Mouse (Mus musculus) MEL (cell line): ENCODE measurements around the gene Fam71a.

Experiments
- CHD2 ChIP-seq: IDR thresholded peaks from 2 replicates; pipeline ENCODE4 v1.6.1; 2011; ENCODE audit warnings: low read length, improper control_type of control experiment
- CTCF ChIP-seq, 3 experiments: IDR thresholded peaks in 2 of 3; conservative IDR thresholded peaks in 1 of 3; 2 replicates each; pipeline ENCODE4 v1.5.1; 2011 to 2012; ENCODE audit warnings: low read length in 3 of 3, low read depth in 2 of 3, mild to moderate bottlenecking in 2 of 3, improper control_type of control experiment in 1 of 3, inconsistent platforms in 1 of 3, mixed read lengths in 1 of 3, moderate library complexity in 1 of 3; ENCODE audit not compliant: control insufficient read depth in 1 of 3, insufficient read depth in 1 of 3, poor library complexity in 1 of 3, severe bottlenecking in 1 of 3
- E2F4 ChIP-seq: IDR thresholded peaks from 2 replicates; pipeline ENCODE4 v1.6.1; 2011; ENCODE audit warnings: low read depth, low read length, improper control_type of control experiment, borderline replicate concordance
- GATA1 ChIP-seq: IDR thresholded peaks from 2 replicates; pipeline ENCODE4 v1.6.1; 2011; ENCODE audit warnings: low read depth, low read length, improper control_type of control experiment
- MAFK ChIP-seq: IDR thresholded peaks from 2 replicates; pipeline ENCODE4 v1.6.1; 2011; ENCODE audit warnings: low read depth, mild to moderate bottlenecking, low read length, improper control_type of control experiment, borderline replicate concordance
- MAX ChIP-seq: IDR thresholded peaks from 2 replicates; pipeline ENCODE4 v1.6.1; 2011; ENCODE audit warnings: low read length, improper control_type of control experiment
- MAZ ChIP-seq: IDR thresholded peaks from 2 replicates; pipeline ENCODE4 v1.6.1; 2012; ENCODE audit warnings: low read depth, mild to moderate bottlenecking, inconsistent platforms, low read length, improper control_type of control experiment
- MXI1 ChIP-seq: IDR thresholded peaks from 2 replicates; pipeline ENCODE4 v1.6.1; 2011; ENCODE audit warnings: mild to moderate bottlenecking, low read depth, low read length, improper control_type of control experiment
- MYC ChIP-seq: IDR thresholded peaks from 2 replicates; pipeline ENCODE4 v1.6.1; 2011; ENCODE audit warnings: low read depth, mild to moderate bottlenecking, low read length, improper control_type of control experiment, moderate library complexity
- POLR2A ChIP-seq, 2 experiments: IDR thresholded peaks; 2 replicates each; pipeline ENCODE4 v1.6.1; 2011 to 2012; ENCODE audit warnings: low read length in 2 of 2, mild to moderate bottlenecking in 2 of 2, control low read depth in 1 of 2, improper control_type of control experiment in 1 of 2, low read depth in 1 of 2, moderate library complexity in 1 of 2; ENCODE audit not compliant: control insufficient read depth in 1 of 2, insufficient read depth in 1 of 2, poor library complexity in 1 of 2
- SMC3 ChIP-seq: IDR thresholded peaks from 2 replicates; pipeline ENCODE4 v1.6.1; 2011; ENCODE audit warnings: low read depth, low read length, improper control_type of control experiment
- TBP ChIP-seq: IDR thresholded peaks from 2 replicates; pipeline ENCODE4 v1.8.0; 2011; ENCODE audit warnings: low read depth, low read length, improper control_type of control experiment
- UBTF ChIP-seq: IDR thresholded peaks from 2 replicates; pipeline ENCODE4 v1.6.1; 2012; ENCODE audit warnings: low read depth, mild to moderate bottlenecking, inconsistent platforms, low read length, improper control_type of control experiment, moderate library complexity, borderline replicate concordance; ENCODE audit not compliant: insufficient read depth
- ZNF384 ChIP-seq: IDR thresholded peaks from 2 replicates; pipeline ENCODE4 v1.6.1; 2012; ENCODE audit warnings: low read depth, mild to moderate bottlenecking, inconsistent platforms, low read length, improper control_type of control experiment

DNA sequence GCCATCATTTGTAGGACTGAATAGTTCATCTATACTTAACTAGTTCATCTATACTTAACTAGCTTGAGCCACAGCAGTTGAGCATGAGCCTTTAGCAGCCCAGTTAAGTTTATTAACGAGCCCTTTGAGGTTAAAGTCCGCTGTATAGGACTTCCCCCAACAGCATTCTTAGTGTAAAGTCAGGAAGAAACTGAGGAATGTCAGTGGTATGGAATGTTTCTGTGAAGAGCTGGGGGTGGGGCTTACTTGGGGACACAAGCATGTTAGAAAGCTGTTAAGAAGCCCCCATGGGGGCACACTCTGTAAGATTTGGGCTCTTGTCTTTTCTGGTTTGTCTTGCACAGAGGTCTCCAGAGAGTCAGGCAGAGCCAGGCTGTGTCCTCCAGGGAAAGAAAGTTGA is 15.2 kb upstream of the Fam71a start:
- TF ChIP-seq CTCF (IDR thresholded peaks at IDR 0.05 in 2 of 3, conservative IDR thresholded peaks at IDR 0.05 in 1 of 3; ENCODE audit: control insufficient read depth in 1 of 3, insufficient read depth in 1 of 3, low read depth in 2 of 3, low read length in 3 of 3, poor library complexity in 1 of 3, severe bottlenecking in 1 of 3) (no peak), TBP (no peak), CHD2 (no peak), SMC3 (no peak), MAX (no peak), MAZ (no peak), MYC (no peak), MXI1 (no peak), UBTF (no peak), POLR2A (IDR thresholded peaks at IDR 0.05; ENCODE audit: control insufficient read depth in 1 of 2, insufficient read depth in 1 of 2, low read depth in 1 of 2, low read length in 2 of 2, poor library complexity in 1 of 2) (no peak), E2F4 (no peak), ZNF384 (no peak), GATA1 (no peak), MAFK (no peak)
